Mouse (Mus musculus) heart, embryonic 11.5 days (tissue): ENCODE measurements around the gene Pip5k1a. TPM values are rescaled to one million over a fixed set of nuclear protein-coding genes. Genes with fewer than 3 reads are reported as not detected.
"Not testable (repeated sequence)": the region's sequence is repeated elsewhere in the genome, so short reads cannot be mapped to it uniquely, and the experiment has no call there.

ENCODE experiments used
- ATAC-seq: fragments of 200-750 bp; cut with Nextera tagmentation; replicated peaks from 2 replicates; pipeline ENCODE4 v1.8.0; 2017; ENCODE audit warnings: moderate library complexity; ENCODE audit not compliant: insufficient number of reproducible peaks, low FRiP score, low TSS enrichment
- H3K27ac ChIP-seq: fragments of 300-500 bp; sonication (generic); 2 replicates; pipeline ENCODE4 v1.5.1; 2014; ENCODE audit warnings: mild to moderate bottlenecking, low read depth, low read length
- H3K27me3 ChIP-seq: fragments of 300-500 bp; sonication (generic); 2 replicates; pipeline ENCODE4 v1.6.1; 2014; ENCODE audit warnings: mild to moderate bottlenecking, low read length, mixed read lengths; ENCODE audit not compliant: control insufficient read depth, insufficient read depth
- H3K36me3 ChIP-seq: fragments of 300-500 bp; sonication (generic); 2 replicates; pipeline ENCODE4 v1.6.1; 2014; ENCODE audit warnings: mild to moderate bottlenecking, low read length, moderate library complexity, mixed read lengths; ENCODE audit not compliant: control insufficient read depth, insufficient read depth
- H3K4me1 ChIP-seq: fragments of 300-500 bp; sonication (generic); 2 replicates; pipeline ENCODE4 v1.6.1; 2014; ENCODE audit warnings: low read length; ENCODE audit not compliant: control insufficient read depth, insufficient read depth
- H3K4me2 ChIP-seq: fragments of 300-500 bp; sonication (generic); 2 replicates; pipeline ENCODE4 v1.6.1; 2014; ENCODE audit warnings: mild to moderate bottlenecking, moderate library complexity
- H3K4me3 ChIP-seq: fragments of 300-500 bp; sonication (generic); 2 replicates; pipeline ENCODE4 v1.5.1; 2014; ENCODE audit warnings: low read depth, low read length
- H3K9ac ChIP-seq: fragments of 300-500 bp; sonication (generic); 2 replicates; pipeline ENCODE4 v1.6.1; 2014; ENCODE audit warnings: mild to moderate bottlenecking, low read depth, low read length, moderate library complexity
- H3K9me3 ChIP-seq: fragments of 300-500 bp; sonication (generic); replicated peaks from 2 replicates; pipeline ENCODE4 v1.6.1; 2016; ENCODE audit warnings: low read length; ENCODE audit not compliant: control insufficient read depth
- WGBS: fragments of 180-500 bp; shearing (Covaris S2); extraction: QIAGEN DNeasy Blood & Tissue Kit; methylation state at CpG from one replicate; pipeline ENCODE4 v1.1.7; 2014; ENCODE audit not compliant: insufficient replicate concordance; 5-methylcytosine and 5-hydroxymethylcytosine counted together
- polyA plus RNA-seq: library from polyadenylated mRNA; unstranded; fragments of >200 nt; fragmentation: Nextera tagmentation; extraction: Ambion mirVana; gene quantifications from 2 replicates; pipeline ENCODE4 v1.2.1, GENCODE M21; 2014

The Pip5k1a gene
- polyA plus RNA-seq, 1 experiment from 2014 or later: 14.0 TPM

DNA sequence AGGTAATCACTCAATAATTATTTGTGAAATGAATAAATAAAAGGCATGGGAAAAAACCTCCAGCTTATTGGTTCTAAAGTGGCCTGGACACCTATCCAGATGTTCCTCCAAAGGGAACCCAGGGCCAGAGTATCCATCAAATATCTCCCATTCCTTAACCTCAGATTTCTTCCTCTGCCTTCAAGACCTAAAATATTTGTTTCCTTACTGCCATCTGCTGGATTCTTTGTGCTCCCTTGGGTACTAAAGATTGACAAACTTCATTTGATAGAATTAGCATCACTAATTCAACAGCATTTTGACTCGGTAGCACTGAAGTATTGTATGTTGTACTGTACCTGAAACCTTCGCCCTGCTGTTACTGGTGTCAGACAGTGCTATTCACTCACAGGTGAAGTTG is 1.2 kb upstream of the Pip5k1a start:
- Histone ChIP-seq H3K9me3 (no peaks in the 10 kb centered on the region), H3K9ac (no peak overlapping the region), H3K36me3 (0 out of 2 replicates have a peak, but pooled peaks cover 2% of the 10 kb centered on the region), H3K4me3 (no peak overlapping the region), H3K27ac (no peak overlapping the region), H3K27me3 (no peaks in the 10 kb centered on the region), H3K4me1 (peaks cover 16% of the 10 kb centered on the region), H3K4me2 (no peak overlapping the region)
- 57% methylated on average over 2 of the region's 2 CpGs for WGBS
- ATAC-seq: no peak

DNA sequence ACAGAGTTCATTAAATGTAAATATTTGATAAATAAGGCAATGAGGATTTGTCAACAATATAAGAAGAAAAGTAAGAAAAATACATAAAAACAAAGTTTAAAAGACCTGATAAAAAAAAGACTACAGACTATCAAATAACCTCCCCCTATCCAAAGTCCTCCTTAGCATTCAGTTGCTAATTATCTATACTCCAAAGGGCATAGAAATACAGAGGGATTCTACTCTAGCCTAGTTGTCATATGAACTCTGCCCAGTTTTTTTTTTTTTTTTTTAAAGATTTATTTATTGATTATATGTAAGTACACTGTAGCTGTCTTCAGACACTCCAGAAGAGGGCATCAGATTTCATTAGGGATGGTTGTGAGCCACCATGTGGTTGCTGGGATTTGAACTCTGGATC is 578 bp upstream of the Pip5k1a start:
- ATAC-seq, H3K27ac ChIP-seq, H3K27me3 ChIP-seq, H3K9me3 ChIP-seq, H3K36me3 ChIP-seq: not testable (repeated sequence)
- Histone ChIP-seq H3K4me2 (peak overlapping the region; percentile 66), H3K4me1 (peaks cover 15% of the 10 kb centered on the region), H3K9ac (peak overlapping the region; percentile 48; the same call in 1 of the 2 replicates), H3K4me3 (peak overlapping the region; percentile 75)

DNA sequence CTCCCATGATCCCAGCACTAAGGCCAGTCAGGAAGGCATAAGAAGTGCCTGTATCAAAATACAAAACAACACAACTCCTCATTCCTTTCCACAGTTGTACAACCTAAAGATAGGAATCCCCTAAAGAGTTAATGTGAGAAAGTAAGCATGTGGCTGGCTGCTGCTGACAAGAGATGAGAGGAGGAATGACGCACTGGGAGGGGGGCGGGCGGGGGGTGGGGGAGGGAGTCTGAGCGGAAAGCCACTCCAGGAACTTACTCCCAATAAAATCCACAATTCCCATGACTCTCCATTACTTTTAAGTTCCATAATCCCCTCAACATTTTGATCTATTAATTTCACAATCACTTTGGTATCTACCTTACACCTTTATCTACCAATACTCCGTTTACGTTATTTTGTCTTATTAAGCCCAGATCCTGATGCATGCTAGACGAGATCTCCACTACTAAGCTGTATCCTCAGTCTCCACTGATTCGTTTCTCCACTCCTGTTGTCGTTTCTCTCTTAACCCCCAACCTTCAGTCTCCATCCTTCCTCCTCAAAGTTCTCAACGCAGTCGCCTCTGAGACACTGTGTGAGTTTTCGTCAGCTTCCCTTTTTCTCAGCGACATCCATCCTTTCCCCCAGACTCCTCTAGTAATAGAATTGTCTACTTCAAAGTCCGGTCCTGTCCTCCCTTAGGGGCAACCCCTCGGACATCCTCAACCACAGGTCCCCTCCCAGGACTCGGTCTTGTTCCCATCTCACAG is 968 bp downstream of the Pip5k1a start:
- Histone ChIP-seq H3K4me2 (peak overlapping the region; percentile 81), H3K27ac (peak overlapping the region; percentile 54), H3K4me1 (peaks cover 11% of the 10 kb centered on the region; the same call in 1 of the 2 replicates), H3K27me3 (no peaks in the 10 kb centered on the region), H3K4me3 (peak overlapping the region; percentile 75), H3K9ac (peak overlapping the region; percentile 66), H3K9me3 (no peaks in the 10 kb centered on the region), H3K36me3 (0 out of 2 replicates have a peak, but pooled peaks cover 2% of the 10 kb centered on the region)
- under 1% methylated on average over 16 of the region's 16 CpGs for WGBS
- no peak for ATAC-seq

DNA sequence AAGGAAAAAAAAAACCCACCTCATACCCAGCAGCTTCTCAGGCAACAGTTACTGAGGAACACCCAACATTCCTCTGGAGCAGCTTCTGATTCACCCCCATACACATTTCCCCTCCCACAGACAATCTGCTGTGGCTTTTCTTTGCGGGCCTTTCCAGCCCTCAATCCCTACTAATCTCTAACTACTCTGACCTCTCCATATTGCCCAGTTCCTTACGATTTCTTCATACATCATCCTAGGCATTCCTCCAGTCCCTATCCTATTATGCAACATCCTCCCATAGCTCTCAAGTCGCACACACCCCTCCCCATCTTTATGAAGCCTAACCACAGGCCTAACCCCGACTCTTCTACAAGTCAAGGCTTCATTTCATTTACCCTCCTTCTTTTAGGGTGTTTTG is 1.6 kb downstream of the Pip5k1a start:
- H3K9ac ChIP-seq: peak overlapping the region; percentile 63
- H3K27ac ChIP-seq: peak overlapping the region; percentile 36; the same call in 1 of the 2 replicates
- ATAC-seq: no peak
- peaks cover 9% of the 10 kb centered on the region; the same call in 1 of the 2 replicates for H3K4me1 ChIP-seq
- peak overlapping the region; percentile 75 for H3K4me3 ChIP-seq
- 0 out of 2 replicates have a peak, but pooled peaks cover 2% of the 10 kb centered on the region for H3K36me3 ChIP-seq
- H3K9me3 ChIP-seq: no peaks in the 10 kb centered on the region
- WGBS: 38% methylated on average over 4 of the region's 4 CpGs
- H3K4me2 ChIP-seq: peak overlapping the region; percentile 81
- H3K27me3 ChIP-seq: no peaks in the 10 kb centered on the region

DNA sequence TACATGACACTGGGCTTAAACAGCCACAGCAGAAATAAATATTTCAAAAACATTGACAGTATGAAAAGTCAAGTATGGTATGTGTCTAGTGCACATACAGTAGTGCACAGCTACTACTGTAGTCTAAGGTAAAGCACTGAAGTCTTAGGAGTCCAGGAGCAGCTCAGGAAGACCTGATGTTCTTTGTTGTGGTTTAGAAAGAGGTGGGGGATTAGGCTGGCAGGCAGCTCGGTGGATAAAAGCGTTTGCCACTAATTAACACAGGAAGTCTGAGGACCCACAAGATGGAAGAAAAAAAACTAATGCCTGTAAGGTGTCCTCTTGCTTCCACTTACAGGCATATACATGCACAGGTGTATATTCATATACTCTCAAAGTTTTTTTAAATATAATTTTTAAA is 5.9 kb downstream of the Pip5k1a start:
- H3K4me2 ChIP-seq: no peak overlapping the region
- WGBS: 28% methylated on average over 2 of the region's 2 CpGs
- ATAC-seq: no peak
- H3K27me3 ChIP-seq: no peaks in the 10 kb centered on the region
- no peak overlapping the region for H3K9ac ChIP-seq
- H3K9me3 ChIP-seq: no peaks in the 10 kb centered on the region
- peaks cover 9% of the 10 kb centered on the region; the same call in 1 of the 2 replicates for H3K4me1 ChIP-seq
- H3K27ac ChIP-seq: no peak overlapping the region
- H3K36me3 ChIP-seq: 0 out of 2 replicates have a peak, but pooled peaks cover 7% of the 10 kb centered on the region
- H3K4me3 ChIP-seq: no peak overlapping the region

DNA sequence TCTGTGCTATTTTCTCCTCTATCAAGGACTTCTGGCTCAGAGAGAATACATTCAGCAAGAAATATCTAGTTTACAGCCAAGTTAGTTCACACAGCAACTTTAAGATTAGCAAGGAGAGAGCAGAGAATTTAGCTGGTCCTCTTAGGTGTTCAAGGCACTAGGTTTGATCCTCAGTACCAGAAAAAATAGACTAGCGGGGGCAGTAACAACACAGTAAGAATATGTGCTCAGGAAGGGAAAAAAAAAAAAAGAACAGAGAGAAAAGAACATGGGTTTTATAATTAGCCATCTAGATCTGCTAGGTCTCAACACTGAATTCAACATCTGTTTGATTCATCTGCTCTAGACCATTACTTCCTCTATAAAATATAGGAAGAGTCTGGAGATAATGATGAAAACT is 18.7 kb downstream of the Pip5k1a start:
- Histone ChIP-seq H3K4me1 (no peaks in the 10 kb centered on the region), H3K27me3 (no peaks in the 10 kb centered on the region), H3K4me3 (no peak overlapping the region), H3K9me3 (no peaks in the 10 kb centered on the region), H3K4me2 (no peak overlapping the region), H3K9ac (no peak overlapping the region), H3K36me3 (no peaks in the 10 kb centered on the region), H3K27ac (no peak overlapping the region)
- 94% methylated on average over 1 of the region's 1 CpGs for WGBS
- ATAC-seq: no peak

DNA sequence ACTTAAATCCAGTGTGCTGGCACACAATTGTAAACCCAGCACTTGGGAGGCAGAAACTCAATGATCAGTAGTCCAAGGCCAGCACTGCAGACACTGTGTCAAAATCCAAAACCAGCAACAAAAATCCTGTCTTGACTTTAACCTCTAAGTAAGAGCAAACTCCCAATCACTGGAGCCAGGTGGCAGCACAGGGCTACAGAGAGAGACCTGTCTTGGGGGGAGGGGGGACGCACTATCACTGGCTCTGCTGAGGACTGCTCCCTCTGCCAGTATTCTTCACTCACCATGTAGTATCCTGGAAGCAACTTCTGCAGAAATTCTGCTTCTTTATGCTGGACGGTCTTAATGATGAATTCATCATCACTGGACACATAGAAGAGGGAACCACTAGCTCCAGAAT is 35.1 kb downstream of the Pip5k1a start:
- no peak overlapping the region for H3K9ac ChIP-seq
- no peaks in the 10 kb centered on the region for H3K27me3 ChIP-seq
- H3K36me3 ChIP-seq: peaks cover 48% of the 10 kb centered on the region
- no peak for ATAC-seq
- 91% methylated on average over 2 of the region's 2 CpGs for WGBS
- no peak overlapping the region for H3K4me2 ChIP-seq
- no peaks in the 10 kb centered on the region for H3K9me3 ChIP-seq
- H3K27ac ChIP-seq: no peak overlapping the region
- no peaks in the 10 kb centered on the region for H3K4me1 ChIP-seq
- H3K4me3 ChIP-seq: no peak overlapping the region

DNA sequence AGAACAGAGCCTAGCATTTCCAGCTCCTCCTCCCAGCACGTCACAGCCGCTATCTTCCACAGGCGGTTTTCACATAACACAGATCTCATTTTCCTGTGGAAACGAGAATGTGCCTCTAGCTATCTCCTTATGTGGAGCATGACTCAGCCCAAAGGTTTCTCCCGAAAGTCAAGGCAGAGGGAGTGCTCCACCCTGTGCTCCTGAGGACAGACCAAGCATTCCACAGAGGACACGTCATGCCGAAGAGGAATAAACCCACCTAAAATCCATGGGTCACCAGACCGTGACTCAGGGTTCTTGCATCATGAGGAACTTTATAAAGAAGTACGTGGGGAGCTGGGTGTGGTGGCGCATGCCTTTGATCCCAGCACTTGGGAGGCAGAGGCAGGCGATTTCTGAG is 40.2 kb downstream of the Pip5k1a start:
- 71% methylated on average over 11 of the region's 11 CpGs for WGBS
- Histone ChIP-seq H3K4me3 (no peak overlapping the region), H3K27me3 (no peaks in the 10 kb centered on the region), H3K36me3 (peaks cover 52% of the 10 kb centered on the region), H3K4me2 (no peak overlapping the region), H3K4me1 (peaks cover 5% of the 10 kb centered on the region; the same call in 1 of the 2 replicates), H3K27ac (no peak overlapping the region), H3K9me3 (no peaks in the 10 kb centered on the region), H3K9ac (no peak overlapping the region)
- ATAC-seq: peak; percentile 57; the same call in 1 of the 2 replicates

DNA sequence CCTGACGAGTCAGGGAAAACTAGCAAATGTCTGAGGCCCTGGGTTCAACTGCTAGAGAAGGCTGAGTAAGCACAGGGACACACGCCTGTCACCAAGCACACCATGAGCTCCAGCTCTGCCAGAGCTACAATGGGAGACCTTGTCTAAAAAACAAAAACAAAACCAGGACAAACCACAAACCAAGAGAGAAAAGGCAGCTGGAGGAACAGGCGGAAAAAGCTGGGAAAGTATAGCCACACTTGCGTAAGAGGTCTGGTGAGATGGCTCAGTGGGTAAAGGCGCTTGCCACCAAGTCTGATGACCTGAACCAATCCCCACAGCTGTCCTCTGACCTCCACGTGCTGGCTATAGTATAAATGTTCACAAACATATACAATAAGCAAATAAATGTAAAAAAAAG is 40.6 kb downstream of the Pip5k1a start:
- ATAC-seq: 0 out of 2 replicates have a peak, but pooled peaks have one; percentile 8
- Histone ChIP-seq H3K36me3 (peaks cover 52% of the 10 kb centered on the region), H3K4me1 (peaks cover 5% of the 10 kb centered on the region; the same call in 1 of the 2 replicates), H3K4me3 (no peak overlapping the region), H3K9me3 (no peaks in the 10 kb centered on the region), H3K4me2 (no peak overlapping the region), H3K27ac (no peak overlapping the region), H3K27me3 (no peaks in the 10 kb centered on the region), H3K9ac (no peak overlapping the region)
- WGBS: 86% methylated on average over 6 of the region's 6 CpGs
